Mouse (Mus musculus) liver, adult 2 months (tissue): ENCODE results near the gene Sf3b4.

Experiments
- CTCF ChIP-seq: fragments of 200-500 bp; IDR thresholded peaks from 2 replicates; pipeline ENCODE4 v1.5.1; 2011; ENCODE audit warnings: low read depth, low read length, control low read depth
- POLR2A ChIP-seq: fragments of 200-500 bp; IDR thresholded peaks from 2 replicates; pipeline ENCODE4 v1.6.1; 2011; ENCODE audit warnings: low read length, control low read depth; ENCODE audit not compliant: insufficient read depth; ENCODE audit errors: extremely low read depth

DNA sequence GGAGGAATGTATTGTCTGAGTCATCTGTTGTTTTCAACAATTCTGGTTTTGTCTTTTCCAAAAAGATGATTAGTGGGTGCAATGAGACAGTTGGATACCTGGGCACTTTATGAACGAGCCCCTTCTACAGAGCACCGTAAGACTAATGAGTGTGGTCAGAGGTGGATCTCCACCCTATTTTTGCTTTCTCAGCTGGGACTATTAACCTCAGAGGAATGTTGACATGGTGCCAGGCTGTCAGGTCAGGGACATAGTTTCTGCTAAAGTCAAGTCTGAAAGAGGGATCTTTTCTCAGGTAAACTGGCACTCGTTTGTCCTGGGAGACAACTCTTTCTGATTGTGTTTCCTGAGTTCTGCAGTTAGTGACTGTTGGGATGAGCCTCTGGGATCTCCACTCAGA is 37.1 kb upstream of the Sf3b4 start:
- no peak for TF ChIP-seq CTCF
- no peak for TF ChIP-seq POLR2A
